Mouse (Mus musculus): ENCODE results near the gene Krtap31-2.

The Krtap31-2 gene

DNA sequence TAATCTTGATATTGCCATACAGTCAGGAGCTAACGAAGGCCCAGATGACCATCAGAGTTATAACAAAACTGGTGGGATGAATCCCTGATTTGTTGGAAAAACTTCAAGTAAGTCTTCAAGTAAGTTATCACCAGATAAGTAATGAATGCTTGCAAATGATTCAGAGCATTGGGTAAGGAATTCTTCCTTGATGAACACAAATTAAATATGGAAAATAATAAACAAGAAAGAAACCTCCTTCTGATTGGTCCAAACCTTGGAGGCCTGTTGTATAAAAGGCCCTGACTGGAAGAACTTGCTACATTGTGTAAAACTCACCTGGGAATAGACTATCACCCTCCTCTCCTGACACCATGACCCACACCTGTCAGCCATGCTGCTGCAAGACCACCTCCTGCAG, at the start of gene Krtap31-2:
Gene Krtap31-2, plus strand, starts transcription at position 301 of the 400 bp plus-strand sequence.
- DNase-seq = no peak

GRCm38 (mm10) chr11:99907620-99908019, 28.5 kb upstream of the Krtap31-2 start, which contains the start of gene Krtap31-1:
Krtap31-1 (plus strand) TSS chr11:99907920.
- no peak for DNase-seq

- no peak for DNase-seq
Observed at GRCm38 (mm10) chr11:99914451-99914850, 21.6 kb upstream of the Krtap31-2 start, which contains the start of gene Gm11565. Gm11565 (plus strand) TSS chr11:99914751.

DNA sequence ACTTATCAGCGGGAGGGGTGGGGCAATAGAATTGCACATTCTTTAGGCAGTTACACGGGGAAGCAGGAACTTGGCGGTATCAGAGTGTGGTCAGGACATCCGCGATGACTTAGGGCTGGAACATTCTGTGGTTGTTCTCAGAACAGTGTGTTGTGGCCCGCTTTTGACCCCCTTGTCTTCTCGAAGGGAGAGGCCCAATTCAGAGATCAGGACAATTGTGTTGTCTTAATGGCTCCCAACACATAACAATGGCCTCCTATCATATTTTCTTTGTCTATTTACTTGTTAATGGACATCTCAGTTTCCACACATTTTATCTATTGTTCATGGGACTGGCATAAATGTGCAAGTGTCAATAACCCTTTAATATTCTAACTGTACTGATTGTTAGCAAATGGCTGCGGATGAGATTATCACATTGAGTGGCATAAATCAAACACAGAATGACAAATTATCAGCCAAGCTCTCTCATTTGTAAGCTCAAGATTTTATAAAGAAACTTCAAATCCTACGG, 1.7 kb downstream of the Krtap31-2 start:
- DNase-seq = no peak

GRCm38 (mm10) chr11:99948175-99948574, 12.1 kb downstream of the Krtap31-2 start, which contains the start of gene Krtap9-5:
Krtap9-5 (plus strand) TSS chr11:99948475.
- DNase-seq = no peak

- peak; percentile 10 for DNase-seq
Observed at GRCm38 (mm10) chr11:99964213-99964612, 28.1 kb downstream of the Krtap31-2 start.

GRCm38 (mm10) chr11:99965961-99966360, 29.9 kb downstream of the Krtap31-2 start:
- DNase-seq = no peak

GRCm38 (mm10) chr11:99978953-99979352, 42.9 kb downstream of the Krtap31-2 start, which contains the start of gene Krtap29-1:
Krtap29-1 (minus strand) TSS chr11:99979053.
- DNase-seq = no peak

DNA sequence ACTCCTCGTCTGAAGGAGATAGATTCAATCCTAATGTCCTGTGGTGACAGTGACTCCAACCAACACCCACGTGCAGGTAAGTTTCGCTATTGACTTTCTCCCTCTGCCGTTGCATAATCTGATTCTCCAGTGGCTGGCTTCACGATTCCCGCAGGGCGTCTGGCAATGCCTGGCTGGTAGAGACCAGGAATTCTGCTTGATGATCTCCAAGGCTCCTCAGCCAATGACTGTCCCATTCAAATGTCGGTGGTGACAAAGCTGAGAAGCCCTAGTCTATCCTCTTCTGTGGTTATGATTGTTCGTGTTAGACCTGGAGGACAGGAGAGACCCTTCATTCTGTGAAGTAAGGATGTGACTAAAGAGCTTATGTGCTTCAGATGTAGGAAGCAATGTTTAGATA, 46.6 kb downstream of the Krtap31-2 start:
- no peak for DNase-seq

- no peak for DNase-seq
Observed at GRCm38 (mm10) chr11:99983442-99983841, 47.4 kb downstream of the Krtap31-2 start.

DNA sequence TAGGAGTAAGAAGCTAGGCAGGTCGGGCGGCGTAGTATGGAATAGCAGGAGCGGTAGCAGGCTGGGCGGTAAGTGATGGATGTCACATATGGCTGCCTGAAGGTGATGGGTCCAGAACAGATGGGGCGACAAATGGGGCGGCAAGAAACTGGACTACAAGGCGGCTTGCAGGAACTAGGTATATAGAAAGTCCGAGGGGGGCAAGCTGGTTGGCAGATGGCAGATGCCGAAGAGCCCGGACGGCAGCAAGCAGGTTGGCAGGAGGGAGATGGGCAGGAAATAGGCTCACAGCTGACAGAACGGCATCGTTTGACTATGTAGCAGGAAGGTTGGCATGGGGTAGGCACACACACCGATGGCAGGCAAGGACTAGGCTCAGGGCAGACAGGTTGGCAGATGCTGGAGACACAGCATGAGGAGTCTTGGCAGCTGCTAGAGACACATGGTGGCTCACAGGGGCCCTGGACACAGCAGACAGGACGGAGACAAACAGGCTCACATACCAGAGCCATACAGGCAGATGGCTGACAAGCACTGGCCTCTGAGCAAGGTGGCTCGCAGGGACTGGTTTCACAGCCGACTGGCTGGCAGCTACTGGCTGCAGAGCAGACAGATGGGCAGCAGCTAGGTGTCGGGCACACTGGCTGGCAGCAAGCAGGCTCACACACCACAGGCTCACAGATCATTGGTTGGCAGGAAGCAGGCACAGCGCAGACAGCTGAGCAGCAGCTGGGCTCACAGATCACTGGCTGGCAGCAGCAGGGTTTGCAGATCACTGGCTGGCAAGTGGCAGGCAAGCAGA, 49.4 kb downstream of the Krtap31-2 start:
- DNase-seq = peak; percentile 72

DNA sequence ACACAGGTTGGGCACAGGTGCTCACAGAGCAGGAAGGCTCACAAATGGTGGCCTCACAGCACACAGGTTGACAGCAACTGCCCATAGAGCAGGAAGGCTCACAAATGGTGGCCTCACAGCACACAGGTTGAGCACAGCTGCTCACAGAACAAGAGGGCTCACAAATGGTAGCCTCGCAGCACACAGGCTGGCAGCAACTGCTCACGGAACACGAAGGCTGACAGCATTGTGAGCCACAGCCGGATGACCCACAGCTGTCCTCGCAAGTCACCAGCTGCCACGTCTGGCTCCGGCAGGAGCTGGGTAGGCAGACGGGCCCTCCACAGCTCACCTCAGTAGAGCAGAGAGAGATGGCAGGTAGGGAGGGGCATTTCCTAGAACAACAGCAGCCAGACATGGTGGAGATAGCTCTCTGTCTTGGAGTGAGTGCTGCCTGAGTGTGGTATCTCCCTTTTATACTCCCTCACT, 50.1 kb downstream of the Krtap31-2 start, which contains the start of gene Krtap16-1:
Gene Krtap16-1, minus strand, starts transcription at position 418 of the 468 bp plus-strand sequence.
- no peak for DNase-seq
